Mouse (Mus musculus): ENCODE data around the gene Lst1.
"Not testable (repeated sequence)": the region's sequence is repeated elsewhere in the genome, so short reads cannot be mapped to it uniquely, and the experiment has no call there.

Gene Lst1

DNA sequence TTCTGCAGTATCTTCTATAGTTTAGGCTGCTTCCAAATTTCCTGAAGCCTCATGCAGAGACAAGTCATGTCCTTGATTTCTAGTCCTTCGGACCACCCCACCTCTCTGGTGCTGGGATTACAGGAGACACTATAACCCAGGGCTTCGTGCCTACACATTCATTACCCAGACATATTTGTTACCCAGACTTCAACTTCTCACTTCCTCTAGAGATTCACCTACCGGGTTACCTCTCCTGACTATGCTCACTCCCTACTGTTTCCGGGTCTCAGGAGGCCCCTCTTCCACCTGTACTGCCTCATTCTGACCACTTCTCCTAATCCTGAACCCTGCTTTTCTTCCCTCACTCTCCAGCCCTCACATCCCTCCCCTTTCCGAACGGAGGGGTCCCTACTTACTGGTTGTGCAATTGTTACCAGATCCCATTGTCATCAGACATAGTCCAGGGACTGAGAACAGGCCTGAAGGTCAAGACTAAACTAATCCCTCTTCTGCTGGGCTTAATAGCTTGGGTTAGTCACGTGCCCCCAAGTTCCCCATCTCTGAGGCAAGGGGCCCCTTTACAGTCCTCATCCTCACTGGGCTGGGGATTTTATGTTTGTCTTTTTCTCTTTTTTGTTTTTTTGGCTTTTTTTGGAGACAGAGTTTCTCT, at the start of gene Lst1:
Gene Lst1, minus strand, starts transcription at position 481 of the 652 bp plus-strand sequence.
- DNase-seq: no peak

- no peak for DNase-seq
Observed at GRCm38 (mm10) chr17:35237504-35237903, 49.3 kb upstream of the Lst1 start.

DNA sequence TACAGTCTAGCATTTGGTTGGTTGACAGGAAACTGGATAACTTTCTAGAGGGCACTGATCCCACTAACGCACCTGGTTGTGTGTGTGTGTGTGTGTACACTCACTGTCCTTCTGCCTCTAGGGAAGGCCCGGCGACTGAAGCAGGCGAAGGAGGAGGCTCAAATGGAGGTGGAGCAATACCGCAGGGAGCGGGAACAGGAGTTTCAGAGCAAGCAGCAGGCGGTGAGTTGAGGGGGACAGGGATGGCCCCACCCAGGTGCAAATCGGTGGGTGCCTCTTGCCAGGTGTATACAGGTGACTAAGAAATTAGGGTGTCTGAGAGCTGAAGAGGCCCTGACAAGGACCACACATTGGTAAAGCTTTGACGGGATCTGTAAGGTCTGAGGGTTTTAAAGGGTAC, 48.8 kb upstream of the Lst1 start:
- no peak for DNase-seq

DNA sequence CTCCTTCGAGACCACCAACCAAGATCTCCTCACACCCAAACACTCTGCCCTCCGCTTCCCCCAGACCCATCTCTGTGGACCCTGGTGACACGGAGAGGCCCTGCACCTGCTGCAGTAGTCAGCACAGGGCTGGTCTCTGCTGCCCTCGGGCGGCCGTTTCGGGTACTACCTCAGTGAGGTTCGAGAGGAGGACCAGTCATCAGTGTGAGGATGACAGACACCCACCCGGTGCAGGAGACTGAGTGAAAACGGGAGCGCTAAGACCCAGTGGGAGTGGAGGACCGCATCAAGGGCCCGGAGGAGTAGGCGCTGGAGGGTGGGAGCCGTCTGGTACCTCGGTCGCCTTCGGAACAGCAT, 48.1 kb upstream of the Lst1 start:
- peak; percentile 96 for DNase-seq

- DNase-seq: peak; percentile 89
Observed at GRCm38 (mm10) chr17:35235614-35236389, 47.6 kb upstream of the Lst1 start, which contains the start of gene Nfkbil1. Gene Nfkbil1 (minus strand): TSS chr17:35235792.

- DNase-seq: peak; percentile 49
Observed at GRCm38 (mm10) chr17:35234903-35235302, 46.7 kb upstream of the Lst1 start.

GRCm38 (mm10) chr17:35234090-35234489, 45.9 kb upstream of the Lst1 start:
- not testable (repeated sequence) for DNase-seq

GRCm38 (mm10) chr17:35233114-35233980, 45.1 kb upstream of the Lst1 start, which contains the start of gene Atp6v1g2:
Gene Atp6v1g2 (plus strand): TSS chr17:35233660.
- no peak for DNase-seq

DNA sequence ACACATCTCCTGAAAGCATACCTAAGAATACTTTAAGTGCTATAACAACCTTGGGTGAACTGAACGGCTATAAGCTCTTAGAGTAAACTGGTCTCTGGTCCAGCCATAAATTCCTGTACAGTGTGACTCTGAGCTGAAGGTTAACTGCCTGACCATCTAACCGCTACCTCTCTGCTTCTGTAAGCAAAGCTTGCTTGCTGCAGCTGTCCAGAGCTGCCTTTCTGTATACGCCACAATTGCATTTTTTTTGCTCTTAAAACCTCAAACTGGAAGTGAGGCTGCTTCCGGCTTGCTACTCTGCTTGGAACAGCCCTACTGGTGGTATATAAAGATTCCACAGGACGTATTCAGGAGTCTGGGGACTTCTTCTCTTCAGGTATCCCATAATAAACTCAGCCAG, 44.4 kb upstream of the Lst1 start:
- DNase-seq: no peak

DNA sequence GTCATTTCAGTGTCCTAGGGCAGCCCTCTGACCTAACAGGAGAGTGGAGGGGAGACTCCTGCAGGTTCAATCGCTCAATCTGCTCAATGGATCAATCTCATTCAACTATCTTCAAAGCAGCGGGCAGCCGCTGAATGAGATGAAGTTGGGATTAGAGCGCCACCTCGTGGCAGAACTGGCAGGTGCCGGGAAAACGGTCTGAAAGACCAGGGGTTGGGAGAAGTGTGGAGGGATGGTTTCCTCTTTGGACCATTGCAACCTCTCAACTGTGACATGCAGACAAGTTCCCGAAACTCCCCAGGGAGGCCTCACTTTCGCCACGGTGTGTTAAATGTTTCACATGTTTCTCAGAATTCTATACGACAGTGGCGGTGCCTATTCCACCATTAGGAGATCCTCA, 43.8 kb upstream of the Lst1 start:
- peak; percentile 82 for DNase-seq

DNA sequence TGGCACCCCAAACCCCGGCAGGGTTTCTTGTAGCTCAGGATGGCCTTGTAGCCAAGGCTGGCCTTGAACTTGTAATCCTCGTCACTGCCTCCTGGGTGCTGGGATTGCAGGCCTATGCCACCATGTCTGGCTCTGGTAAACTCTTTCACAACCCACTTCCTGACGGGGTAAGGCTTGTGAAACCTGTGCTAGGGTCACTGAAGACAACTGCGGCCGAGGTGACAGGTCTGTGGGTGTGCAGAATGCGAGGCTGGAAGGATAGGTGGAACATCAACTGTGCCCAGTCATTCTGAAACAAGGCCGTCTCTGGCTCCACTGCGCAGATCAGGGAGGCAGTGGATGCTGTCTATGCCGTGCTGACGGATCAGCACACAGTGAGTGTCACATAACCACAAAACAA, 42.8 kb upstream of the Lst1 start:
- no peak for DNase-seq

DNA sequence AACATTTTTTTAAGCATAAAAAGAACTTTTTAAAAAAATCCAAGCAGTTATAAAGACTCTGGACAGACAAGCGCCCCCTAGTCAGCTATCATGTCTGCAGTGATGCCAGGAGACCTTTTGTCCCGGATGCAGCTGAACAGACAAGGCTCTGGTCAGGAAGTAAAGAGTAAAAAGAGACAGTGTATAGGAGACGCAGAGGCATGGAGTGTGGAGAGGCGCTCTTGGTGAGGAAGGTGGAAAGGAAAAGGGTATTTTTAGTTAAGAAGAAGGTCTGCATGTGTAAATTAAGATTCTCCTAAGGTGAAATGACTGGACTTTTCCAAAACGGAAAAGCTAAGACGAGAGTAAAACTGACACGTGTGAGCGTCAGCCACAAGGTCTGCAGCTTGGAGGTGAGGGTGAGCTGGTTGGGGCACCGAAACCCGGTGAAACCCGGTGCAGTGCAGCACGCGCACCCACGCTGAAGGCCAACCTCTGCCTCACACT, 38.4 kb upstream of the Lst1 start:
- DNase-seq: no peak

DNA sequence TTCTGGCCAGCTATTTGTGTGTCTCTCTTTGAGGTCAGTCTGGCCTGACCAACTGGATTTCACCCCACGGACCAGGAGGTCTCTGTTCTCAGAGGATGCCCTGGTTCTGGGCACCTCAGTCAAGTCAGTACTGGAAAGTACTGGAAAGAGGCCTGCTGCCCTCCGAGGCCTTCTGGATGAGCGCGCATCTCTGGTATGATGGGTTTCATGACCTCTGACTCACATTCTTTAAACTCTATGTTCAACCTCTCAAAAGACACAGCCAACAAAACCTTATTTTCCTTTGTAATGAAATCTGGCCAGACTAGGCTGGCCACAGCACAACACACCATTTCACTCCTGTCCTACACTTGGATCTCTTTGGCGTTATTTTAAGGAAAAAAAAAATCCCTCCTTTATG, 37.2 kb upstream of the Lst1 start:
- DNase-seq: no peak

DNA sequence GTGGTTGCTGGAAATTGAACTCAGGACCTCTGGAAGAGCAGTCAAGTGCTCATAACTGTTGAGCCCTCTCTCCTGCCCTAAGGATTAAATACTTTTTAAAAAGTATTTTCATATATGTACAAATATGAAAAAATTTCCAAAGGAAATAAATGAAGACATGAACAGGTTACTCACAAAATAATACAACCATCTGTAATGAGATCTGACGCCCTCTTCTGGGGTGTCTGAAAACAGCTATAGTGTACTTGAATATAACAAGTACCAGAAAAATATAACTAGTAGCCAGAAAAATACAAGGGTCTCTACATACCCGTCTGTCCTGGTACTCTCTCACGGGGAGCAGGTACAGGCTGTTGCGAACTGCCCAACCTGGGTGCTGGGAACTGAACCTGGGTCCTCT, 36.4 kb upstream of the Lst1 start:
- DNase-seq: no peak

GRCm38 (mm10) chr17:35222299-35222698, 34.1 kb upstream of the Lst1 start:
- peak; percentile 18 for DNase-seq

DNA sequence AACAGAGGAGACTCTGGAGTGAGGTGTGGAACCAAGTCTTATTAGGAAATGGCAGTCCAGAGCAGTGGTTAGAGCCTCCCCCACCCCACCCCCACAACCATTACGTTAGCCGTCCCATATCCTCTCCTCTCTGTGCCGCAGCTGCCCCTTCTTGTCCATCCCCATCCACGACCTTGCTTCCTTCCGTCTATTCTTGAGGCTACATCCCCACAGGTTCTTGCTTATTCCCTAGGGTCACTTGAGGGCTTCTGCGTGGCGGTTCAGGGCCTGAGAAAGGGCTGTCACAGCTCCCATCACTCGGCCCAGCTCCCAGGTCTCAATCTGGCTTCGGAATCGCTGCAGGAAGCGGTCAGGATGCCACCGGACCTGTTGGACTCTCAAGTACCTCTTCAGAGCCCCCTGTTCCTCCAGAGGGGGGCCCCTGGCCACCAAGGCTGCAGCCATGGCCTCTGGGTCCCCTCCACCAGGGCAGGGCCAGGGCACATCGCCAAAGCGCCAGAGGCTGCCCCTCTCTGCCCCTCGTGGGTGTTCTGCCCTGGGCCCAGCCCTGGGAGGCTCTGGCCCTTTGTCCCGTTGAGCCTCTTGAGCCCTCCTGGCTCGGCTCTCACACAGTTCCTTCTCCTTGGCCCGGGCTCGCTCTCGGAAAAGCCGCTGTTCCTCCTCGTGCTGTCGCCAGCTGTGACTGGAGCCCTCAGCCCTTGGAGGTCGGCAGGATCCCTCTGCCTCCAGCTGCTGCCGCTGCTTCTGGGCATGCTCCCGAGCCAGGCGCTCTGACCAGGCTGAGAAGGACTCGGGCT, 32.1 kb upstream of the Lst1 start, which contains the start of gene Gm16181:
Gene Gm16181, plus strand, starts transcription at position 679 of the 797 bp plus-strand sequence.
- no peak for DNase-seq

- DNase-seq: peak; percentile 26
Observed at GRCm38 (mm10) chr17:35219601-35220041, 31.4 kb upstream of the Lst1 start.

DNA sequence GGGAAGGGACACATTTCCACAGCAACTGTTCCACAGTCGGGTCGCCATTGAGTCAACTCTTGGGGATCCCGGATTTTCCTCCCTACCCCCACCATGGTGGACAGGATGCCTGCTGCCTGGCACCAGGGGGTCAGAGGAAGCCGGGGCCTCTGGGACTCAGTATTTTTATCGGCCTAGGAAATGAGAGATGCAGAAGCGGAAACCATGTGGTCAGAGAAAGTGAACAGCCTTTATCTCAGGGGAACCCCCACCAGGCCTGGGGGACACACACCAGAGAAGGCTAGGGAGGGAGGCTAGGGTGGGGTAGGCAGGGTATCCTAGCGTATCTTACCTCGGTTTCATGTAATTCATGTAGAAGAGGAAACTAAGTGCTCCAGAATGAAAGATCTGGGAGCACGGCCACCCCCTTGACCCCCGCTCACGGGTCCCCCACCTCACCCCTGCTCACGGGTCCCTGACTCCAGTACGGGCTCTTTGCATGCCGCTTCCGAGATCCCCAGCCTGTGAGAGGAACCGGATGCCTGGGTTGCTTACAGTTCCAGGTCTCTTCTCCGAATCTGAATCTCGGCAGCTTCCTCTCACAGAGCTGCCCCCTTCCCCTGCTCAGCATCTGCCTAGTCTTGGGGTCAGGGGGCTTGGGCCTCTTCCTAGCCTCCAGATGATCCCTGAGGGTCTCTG, 30.4 kb upstream of the Lst1 start:
- DNase-seq: peak; percentile 28

- no peak for DNase-seq
Observed at GRCm38 (mm10) chr17:35213071-35213470, 24.8 kb upstream of the Lst1 start.

DNA sequence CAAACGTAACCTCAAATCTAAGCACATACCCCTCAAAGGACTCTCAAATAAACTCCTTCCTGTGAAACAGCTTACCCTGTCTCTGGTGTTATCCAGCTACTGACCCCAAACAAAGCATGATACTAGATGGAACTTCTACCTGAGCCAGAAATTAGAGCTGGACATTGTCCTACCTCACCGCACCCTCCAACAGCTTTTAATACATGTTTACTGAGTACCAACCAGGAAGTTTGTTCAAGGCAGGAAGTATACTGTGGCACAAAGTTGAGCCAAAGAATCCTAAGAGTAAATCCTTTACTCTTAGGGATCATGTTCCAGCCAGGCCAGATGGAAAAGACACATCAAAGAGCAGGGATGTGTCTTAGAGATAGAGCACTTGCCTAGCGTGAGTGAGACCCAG, 22.4 kb upstream of the Lst1 start:
- DNase-seq: no peak

- no peak for DNase-seq
Observed at GRCm38 (mm10) chr17:35209785-35210535, 21.7 kb upstream of the Lst1 start.

Data from liver (tissue).